Mouse (Mus musculus): ENCODE results near the gene Vgll4. TPM values are rescaled to one million over a fixed set of nuclear protein-coding genes. Genes with fewer than 3 reads are reported as not detected.

Gene Vgll4
- total and polyA plus RNA-seq, 3 experiments, result 34.6 to 73.7 (median 37.3) TPM

DNA sequence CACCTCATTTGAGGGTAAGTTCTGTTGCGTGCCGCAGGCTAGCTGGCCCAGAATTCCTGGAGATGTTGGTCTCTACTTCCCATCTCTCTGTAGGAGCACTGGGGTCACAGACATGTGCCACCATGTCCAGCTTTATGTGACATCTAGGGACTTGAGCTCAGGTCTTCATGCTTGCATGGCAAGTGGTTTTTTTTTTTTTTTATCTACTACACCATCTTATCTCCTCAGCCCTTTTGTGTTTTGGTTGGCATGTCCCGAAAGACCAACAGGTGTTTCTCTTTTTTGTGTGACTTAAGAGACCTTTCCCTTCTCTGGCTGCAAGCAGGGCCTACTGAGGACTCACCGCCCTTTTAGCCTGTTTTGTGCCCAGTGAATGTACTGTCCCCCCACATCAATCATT is 113.3 kb downstream of the Vgll4 start:
- dilution Hi-C loops (cut with MboI; ENCODE audit: extremely low pct_ligation_motif_present, extremely low pct_unique_long_range_greater_than_20kb, low sequenced_read_pairs), result no loop called here
- Histone ChIP-seq H3K9ac (ENCODE audit: insufficient read depth, low read depth) (no peak overlapping the region), H3K4me1 (ENCODE audit: control insufficient read depth in 1 of 2, insufficient read depth in 2 of 2) (peaks cover 14 to 45% of the 10 kb centered on the region in 2 experiments), H3K79me2 (replicated peaks; ENCODE audit: control insufficient read depth, extremely low read depth, insufficient read depth, poor library complexity, severe bottlenecking) (no peaks in the 10 kb centered on the region; the same call in 1 of the 2 replicates), H3K4me3 (replicated peaks in 1 of 3; ENCODE audit: low read depth in 2 of 3, low read length in 2 of 3, poor library complexity in 1 of 3) (no peak overlapping the region), H3K36me3 (replicated peaks in 1 of 2; ENCODE audit: control insufficient read depth in 1 of 2, insufficient read depth in 1 of 2, low read length in 1 of 2) (peaks cover 23 to 39% of the 10 kb centered on the region in 2 experiments), H3K9me3 (replicated peaks; ENCODE audit: low read length) (no peaks in the 10 kb centered on the region), H3K4me2 (ENCODE audit: insufficient read depth, low read depth, poor library complexity, severe bottlenecking) (no peak overlapping the region), H3K27me3 (replicated peaks) (no peaks in the 10 kb centered on the region), H3K27ac (ENCODE audit: insufficient read depth, low read depth) (no peak overlapping the region)
- no peak for DNase-seq (ENCODE audit: extremely low read depth)
- TF ChIP-seq CTCF (conservative IDR thresholded peaks at IDR 0.05 in 1 of 2, IDR thresholded peaks at IDR 0.05 in 1 of 2; ENCODE audit: low read depth in 2 of 2, low read length in 2 of 2) (no peak), USF1 (IDR thresholded peaks at IDR 0.05; ENCODE audit: low read depth, low read length) (no peak), RAD21 (IDR thresholded peaks at IDR 0.05; ENCODE audit: low read depth, low read length) (no peak), RCOR1 (conservative IDR thresholded peaks at IDR 0.05; ENCODE audit: low read depth, low read length) (no peak), ZNF384 (IDR thresholded peaks at IDR 0.05; ENCODE audit: low read depth, low read length) (no peak), JUN (IDR thresholded peaks at IDR 0.05; ENCODE audit: insufficient read depth, low read depth, low read length) (no peak), MXI1 (IDR thresholded peaks at IDR 0.05; ENCODE audit: low read depth, low read length) (no peak), BHLHE40 (IDR thresholded peaks at IDR 0.05; ENCODE audit: low read depth, low read length) (no peak), ZMIZ1 (IDR thresholded peaks at IDR 0.05; ENCODE audit: low read depth, low read length) (no peak)
- in situ Hi-C loops (cut with MboI; ENCODE audit: low pct_ligation_motif_present, low pct_unique_long_range_greater_than_20kb, low sequenced_read_pairs), result no loop called here

DNA sequence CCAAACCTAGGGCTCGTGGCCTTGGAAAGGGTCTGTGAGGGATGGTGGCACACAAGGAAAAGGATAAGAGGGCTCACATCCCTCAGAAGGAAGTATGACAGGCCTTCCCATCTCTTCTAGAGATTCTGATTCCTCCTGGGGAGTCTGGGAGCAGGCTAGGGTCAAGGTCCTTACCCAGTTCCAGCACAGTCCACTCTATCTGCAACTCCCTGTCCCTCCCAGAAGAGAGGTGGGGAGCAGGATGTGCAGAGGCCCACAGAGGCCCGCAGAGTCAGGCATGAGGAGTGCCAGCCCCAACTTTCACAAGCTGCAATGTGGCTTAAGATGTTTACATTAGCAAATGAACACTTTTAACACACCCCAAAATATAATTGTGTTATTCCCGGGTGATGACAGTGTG is 114.2 kb downstream of the Vgll4 start:
- H3K4me2 ChIP-seq (ENCODE audit: insufficient read depth, low read depth, poor library complexity, severe bottlenecking), result no peak overlapping the region
- H3K9me3 ChIP-seq (replicated peaks; ENCODE audit: low read length), result no peaks in the 10 kb centered on the region
- H3K4me3 ChIP-seq (replicated peaks in 1 of 3; ENCODE audit: low read depth in 2 of 3, low read length in 2 of 3, poor library complexity in 1 of 3), result no peak overlapping the region
- H3K4me1 ChIP-seq (ENCODE audit: control insufficient read depth in 1 of 2, insufficient read depth in 2 of 2), result peaks cover 8 to 37% of the 10 kb centered on the region in 2 experiments
- in situ Hi-C loops (cut with MboI; ENCODE audit: low pct_ligation_motif_present, low pct_unique_long_range_greater_than_20kb, low sequenced_read_pairs), result no loop called here
- dilution Hi-C loops (cut with MboI; ENCODE audit: extremely low pct_ligation_motif_present, extremely low pct_unique_long_range_greater_than_20kb, low sequenced_read_pairs), result no loop called here
- H3K27me3 ChIP-seq (replicated peaks), result no peaks in the 10 kb centered on the region
- no peak overlapping the region for H3K27ac ChIP-seq (ENCODE audit: insufficient read depth, low read depth)
- H3K36me3 ChIP-seq (replicated peaks in 1 of 2; ENCODE audit: control insufficient read depth in 1 of 2, insufficient read depth in 1 of 2, low read length in 1 of 2), result peaks cover 20 to 35% of the 10 kb centered on the region in 2 experiments
- no peak for DNase-seq (ENCODE audit: extremely low read depth)
- no peak for TF ChIP-seq MAZ (IDR thresholded peaks at IDR 0.05; ENCODE audit: low read depth, low read length)
- TF ChIP-seq MAX (IDR thresholded peaks at IDR 0.05; ENCODE audit: low read length), result no peak
- no peak for TF ChIP-seq UBTF (IDR thresholded peaks at IDR 0.05; ENCODE audit: low read depth, low read length)
- TF ChIP-seq HCFC1 (IDR thresholded peaks at IDR 0.05; ENCODE audit: low read depth, low read length), result no peak
- TF ChIP-seq NRF1 (IDR thresholded peaks at IDR 0.05; ENCODE audit: low read depth, low read length), result no peak
- no peak for TF ChIP-seq ELF1 (IDR thresholded peaks at IDR 0.05; ENCODE audit: low read depth, low read length)
- no peak for TF ChIP-seq MYC (IDR thresholded peaks at IDR 0.05; ENCODE audit: low read depth, low read length)
- no peak for TF ChIP-seq JUND (conservative IDR thresholded peaks at IDR 0.05; ENCODE audit: low read depth, low read length)
- TF ChIP-seq ZMIZ1 (IDR thresholded peaks at IDR 0.05; ENCODE audit: low read depth, low read length), result no peak
- no peak overlapping the region for H3K9ac ChIP-seq (ENCODE audit: insufficient read depth, low read depth)
- no peaks in the 10 kb centered on the region; the same call in 1 of the 2 replicates for H3K79me2 ChIP-seq (replicated peaks; ENCODE audit: control insufficient read depth, extremely low read depth, insufficient read depth, poor library complexity, severe bottlenecking)

Measured in CH12.LX (cell line).